Mouse (Mus musculus) adrenal gland, adult (tissue): ENCODE measurements at regions not wholly inside any gene's neighbourhood (a gene's known extent, or its start where the extent isn't known, plus 50 kb on each side); places are given as distances from the start of the nearest gene placed in this dataset.
A peak's percentile ranks its signal among the peaks of the same experiment; 100 is the strongest.

ENCODE experiments used
- DNase-seq, 2 experiments: peaks; one replicate each; pipeline ENCODE4 v3.0.0; 2022 to 2023; ENCODE audit warnings: low spot score in 1 of 2; ENCODE audit not compliant: inconsistent age in 2 of 2

DNA sequence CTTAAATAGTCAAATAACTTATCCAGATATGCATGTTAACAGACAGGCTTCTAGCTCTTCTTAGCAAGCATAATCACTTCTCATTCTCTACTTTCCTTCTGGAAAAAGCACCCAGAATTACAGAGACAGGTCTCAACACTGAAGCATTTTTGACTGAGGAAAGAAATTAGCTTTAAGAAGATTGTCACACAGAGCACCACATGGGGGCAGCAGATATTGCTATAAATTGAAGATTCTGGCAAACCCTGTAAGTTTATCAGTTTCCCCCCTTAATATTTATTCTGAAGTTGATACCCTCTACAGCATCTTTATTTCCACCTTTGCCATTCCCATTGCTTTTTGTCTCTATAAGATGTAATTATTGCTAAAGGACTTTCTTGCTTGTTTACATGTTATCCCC, 83.4 kb upstream of the Lrrc4c start:
- DNase-seq, result peak in 1 of 2 experiments; percentile 42

GRCm38 (mm10) chr2:96239246-96239645, 78.7 kb upstream of the Lrrc4c start:
- DNase-seq, result no peak

DNA sequence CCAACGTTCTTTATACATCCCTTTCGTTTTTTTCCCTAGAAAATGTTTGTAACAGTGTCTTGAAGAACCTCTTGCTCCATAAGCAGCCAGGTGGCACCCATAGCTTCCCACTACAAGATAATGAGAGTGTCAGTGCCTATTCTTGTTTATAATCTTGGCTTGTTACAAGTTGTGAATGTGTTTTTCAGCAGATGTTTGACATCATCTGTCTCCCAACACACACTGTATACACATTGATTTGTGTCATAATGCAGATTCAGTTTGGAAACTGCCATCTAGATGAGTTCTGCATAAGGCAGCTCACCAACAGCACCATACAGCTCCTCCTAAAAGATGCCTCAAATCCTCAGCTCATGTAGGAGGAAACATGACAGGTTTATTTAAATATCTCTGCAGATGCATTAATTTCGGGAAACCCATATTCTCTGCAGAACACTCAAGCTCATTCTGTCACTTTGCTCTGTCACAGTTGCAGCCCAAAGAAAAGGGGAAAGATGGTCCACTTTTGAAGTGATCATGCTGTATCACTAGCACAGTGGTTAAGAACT, 77.4 kb upstream of the Lrrc4c start:
- no peak for DNase-seq

DNA sequence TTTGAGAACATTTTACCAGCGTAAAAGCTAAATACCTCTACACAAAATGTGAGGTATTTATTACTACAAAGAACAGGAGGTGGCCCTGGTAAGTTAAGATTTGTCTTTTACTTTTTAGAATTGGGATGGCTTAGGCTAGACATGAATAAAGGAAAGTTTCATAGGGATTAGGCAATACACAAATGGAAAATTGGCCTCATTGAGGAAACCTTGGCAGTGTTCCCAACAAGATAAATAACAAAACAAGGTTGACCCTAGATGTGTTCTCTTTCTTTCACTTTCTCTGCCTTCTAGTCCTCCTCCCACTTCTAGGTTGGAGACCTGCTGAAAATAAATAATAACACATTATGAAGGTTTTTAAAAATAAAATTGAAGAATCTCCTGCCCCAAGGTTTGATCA, 64.3 kb upstream of the Lrrc4c start:
- DNase-seq, result peak in 1 of 2 experiments; percentile 79

GRCm38 (mm10) chr2:96256491-96256890, 61.5 kb upstream of the Lrrc4c start:
- no peak for DNase-seq
